Comparison of ENCODE assay signal across 8 mouse cellular contexts in genomic region chr6:147954967-147955830, GRCm38 (mm10).
DNase-seq lines count a peak whose midpoint lies in the region; ATAC-seq lines count a peak whose summit lies in the region.

No protein-coding gene starts in this region.

- no peak for ATAC-seq in erythroblast, adult 5-6 weeks (replicated peaks; ENCODE audit: low FRiP score, poor library complexity, severe bottlenecking)

- DNase-seq in gastrocnemius, postnatal 25 days = peak; percentile 8
- no peak for DNase-seq in gastrocnemius, adult 18-20 months (ENCODE audit: low spot score)
- peak; percentile 3 for DNase-seq in A20 (ENCODE audit: low read depth, low spot score)
- peak; percentile 30 for DNase-seq in brain, adult 2 months (ENCODE audit: low read depth, low spot score)
- DNase-seq in kidney, postnatal 25 days = peak; percentile 21 to 69
- no peak for DNase-seq in thymus, postnatal 36 days
- no peak for DNase-seq in cerebellum, adult 9-10 months

Comparison
In these comparisons a context has a peak if more than half of its experiments do, and no peak if none do; other contexts are left out.
1. DNase-seq: peak in gastrocnemius, postnatal 25 days (single experiment), A20 (single experiment), brain, adult 2 months (single experiment) and kidney, postnatal 25 days (2 of 2); none in gastrocnemius, adult 18-20 months (single experiment), thymus, postnatal 36 days (0 of 2) and cerebellum, adult 9-10 months (single experiment).